In the genomic region with DNA sequence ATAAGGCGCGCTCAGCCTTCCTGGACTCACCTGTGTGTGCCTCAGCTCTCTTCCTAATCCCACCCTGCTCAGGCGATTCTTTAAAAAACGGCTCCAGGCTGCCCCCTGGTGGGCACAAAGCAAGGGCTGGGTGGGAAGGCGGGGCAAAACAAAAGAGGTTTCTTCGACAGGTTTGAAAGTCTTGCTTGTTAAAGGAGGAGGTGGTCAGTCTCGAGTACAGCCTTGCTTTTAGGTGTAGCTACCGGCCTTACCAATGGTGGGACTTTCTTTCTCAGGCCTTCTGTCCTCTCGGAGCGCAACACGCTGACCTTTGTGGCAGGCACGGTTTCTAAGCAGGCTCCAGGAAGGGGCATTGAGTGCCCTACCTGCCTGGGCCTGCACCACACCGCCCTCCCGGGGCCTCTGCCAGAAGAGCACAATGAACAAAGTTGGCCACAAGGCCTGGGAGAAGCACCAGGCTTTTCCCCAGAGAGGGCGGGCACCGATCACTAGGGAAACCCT, we compare ENCODE assay signal across 8 mouse cellular contexts.
DNase-seq lines count a peak whose midpoint lies in the region; ATAC-seq and TF ChIP-seq lines count a peak whose summit lies in the region.

No protein-coding gene starts in this region.

- peak; percentile 85 for ATAC-seq in forebrain, embryonic 14.5 days
- ATAC-seq in intestine, postnatal 0 days = peak; percentile 76
- 0 out of 2 replicates have a peak, but pooled peaks have one; percentile 13 for ATAC-seq in neutrophil, adult 5-6 weeks (ENCODE audit: extremely low read depth, insufficient number of reproducible peaks, low FRiP score, poor library complexity, severe bottlenecking)

- H3K27ac ChIP-seq in forebrain, embryonic 14.5 days (ENCODE audit: low read depth, low read length) = no peak overlapping the region
- no peak overlapping the region for H3K27ac ChIP-seq in intestine, postnatal 0 days (ENCODE audit: low read depth, low read length)

- no peaks in the 10 kb centered on the region for H3K36me3 ChIP-seq in forebrain, embryonic 14.5 days (ENCODE audit: control insufficient read depth, insufficient read depth, low read length)
- no peaks in the 10 kb centered on the region for H3K36me3 ChIP-seq in intestine, postnatal 0 days (ENCODE audit: control insufficient read depth, insufficient read depth)

- TF ChIP-seq CTCF in intestine, postnatal 0 days (IDR thresholded peaks at IDR 0.05; ENCODE audit: low read depth) = peak; percentile 78
- TF ChIP-seq CTCF in lung, adult 2 months (IDR thresholded peaks at IDR 0.05; ENCODE audit: insufficient read depth, low read length) = peak; percentile 51

- H3K9ac ChIP-seq in forebrain, embryonic 14.5 days (ENCODE audit: low read length) = peak overlapping the region; percentile 40; the same call in 1 of the 2 replicates
- peak overlapping the region; percentile 11; the same call in 1 of the 2 replicates for H3K9ac ChIP-seq in intestine, postnatal 0 days (ENCODE audit: low read depth, low read length)

- peak overlapping the region; percentile 38 for H3K4me2 ChIP-seq in forebrain, embryonic 14.5 days (ENCODE audit: low read length)
- peak overlapping the region; percentile 53 for H3K4me2 ChIP-seq in intestine, postnatal 0 days (replicated peaks; ENCODE audit: low read depth)

- no peaks in the 10 kb centered on the region for H3K27me3 ChIP-seq in forebrain, embryonic 14.5 days (replicated peaks; ENCODE audit: control insufficient read depth, insufficient read depth, low read length)
- H3K27me3 ChIP-seq in intestine, postnatal 0 days (replicated peaks; ENCODE audit: control insufficient read depth, insufficient read depth, low read length) = no peaks in the 10 kb centered on the region

- H3K4me1 ChIP-seq in forebrain, embryonic 14.5 days (ENCODE audit: control insufficient read depth, insufficient read depth, low read length) = no peaks in the 10 kb centered on the region
- peaks cover 22% of the 10 kb centered on the region for H3K4me1 ChIP-seq in intestine, postnatal 0 days (replicated peaks; ENCODE audit: control insufficient read depth, insufficient read depth, low read length)
- H3K4me1 ChIP-seq in lung, adult 2 months (ENCODE audit: control insufficient read depth, insufficient read depth, low read length) = peaks cover 80% of the 10 kb centered on the region

- WGBS in forebrain, embryonic 14.5 days = 10% methylated on average over 16 of the region's 16 CpGs
- 16% methylated on average over 16 of the region's 16 CpGs for WGBS in intestine, postnatal 0 days
- WGBS in lung, adult 2 months = 15% methylated on average over 16 of the region's 16 CpGs

- H3K4me3 ChIP-seq in forebrain, embryonic 14.5 days (ENCODE audit: low read depth, low read length) = no peak overlapping the region
- peak overlapping the region; percentile 22 for H3K4me3 ChIP-seq in intestine, postnatal 0 days (ENCODE audit: low read depth, low read length)
- peak overlapping the region; percentile 35 for H3K4me3 ChIP-seq in lung, adult 2 months (replicated peaks; ENCODE audit: extremely low read depth, low read depth, low read length)

- no peaks in the 10 kb centered on the region for H3K9me3 ChIP-seq in forebrain, embryonic 14.5 days (replicated peaks; ENCODE audit: control insufficient read depth, low read length)
- no peaks in the 10 kb centered on the region for H3K9me3 ChIP-seq in intestine, postnatal 0 days (ENCODE audit: control insufficient read depth)

- peak; percentile 32; the same call in 1 of the 2 replicates for TF ChIP-seq POLR2A in lung, adult 2 months (IDR thresholded peaks at IDR 0.05; ENCODE audit: borderline replicate concordance, extremely low read depth, low read depth, low read length)

- DNase-seq in layer of hippocampus, postnatal 10 days (ENCODE audit: low spot score in 2 of 2) = peak; percentile 61 to 70
- DNase-seq in layer of hippocampus, adult 9-11 months = no peak
- DNase-seq in c-Kit-positive CD71-negative TER-119-negative erythroid progenitor cells, embryonic 14.5 days (ENCODE audit: low read depth) = peak; percentile 76
- DNase-seq in forebrain, embryonic 14.5 days (ENCODE audit: low spot score) = peak; percentile 81
- peak; percentile 79 for DNase-seq in lung, adult 2 months
- DNase-seq in thymus, postnatal 4 days = peak; percentile 89

Comparison
In these comparisons a context has a peak if more than half of its experiments do, and no peak if none do; other contexts are left out.
1. ATAC-seq: peak in every context shown above with its lines; median percentile 85 in forebrain, embryonic 14.5 days; 76 in intestine, postnatal 0 days; 13 in neutrophil, adult 5-6 weeks.